Comparison of ENCODE assay signal across 1 mouse cellular context in the genomic region with DNA sequence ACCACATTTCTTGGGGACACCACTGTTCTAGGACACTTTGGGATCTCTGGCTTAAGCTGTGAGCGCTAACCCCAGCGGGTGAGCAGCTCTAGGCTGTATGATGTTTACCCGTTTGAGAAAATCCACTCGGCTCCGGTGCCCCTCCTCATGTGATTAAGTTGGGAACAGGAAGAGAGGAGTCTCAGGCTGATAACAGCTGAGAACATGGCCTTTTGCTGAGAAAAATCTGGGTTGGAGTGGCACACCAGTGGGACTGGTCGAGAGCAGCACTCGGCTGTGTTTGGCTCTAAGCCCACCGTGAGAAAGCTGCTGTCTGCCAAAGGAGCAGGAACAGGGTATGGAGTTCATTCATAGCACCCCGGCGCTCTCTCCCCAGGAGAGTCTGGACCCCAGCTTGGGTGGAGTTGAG.
A peak's percentile ranks its signal among the peaks of the same experiment; 100 is the strongest.
TF ChIP-seq lines count a peak whose summit lies in the region.

No protein-coding gene starts in this region.

TF ChIP-seq in MEL, 35 proteins besides CTCF, POLR2A, EP300 and RAD21 (continued from another document):
- no peak for TF ChIP-seq POLR2AphosphoS2 (IDR thresholded peaks at IDR 0.05; ENCODE audit: low read length)
- TF ChIP-seq MYB (IDR thresholded peaks at IDR 0.05; ENCODE audit: low read depth, low read length), result no peak
- no peak for TF ChIP-seq ZNF384 (IDR thresholded peaks at IDR 0.05; ENCODE audit: low read depth, low read length)
- no peak for TF ChIP-seq CHD2 (IDR thresholded peaks at IDR 0.05; ENCODE audit: low read length)
- TF ChIP-seq USF1 (IDR thresholded peaks at IDR 0.05; ENCODE audit: low read depth, low read length), result peak; percentile 57; the same call in 1 of the 2 replicates
- no peak for TF ChIP-seq BHLHE40 (IDR thresholded peaks at IDR 0.05; ENCODE audit: borderline replicate concordance, low read depth, low read length)
- TF ChIP-seq TCF12 (IDR thresholded peaks at IDR 0.05; ENCODE audit: low read depth, low read length), result no peak
- no peak for TF ChIP-seq JUND (IDR thresholded peaks at IDR 0.05; ENCODE audit: low read depth, low read length)
- no peak for TF ChIP-seq UBTF (IDR thresholded peaks at IDR 0.05; ENCODE audit: borderline replicate concordance, insufficient read depth, low read depth, low read length)
- TF ChIP-seq NRF1 (IDR thresholded peaks at IDR 0.05; ENCODE audit: insufficient read depth, low read depth, low read length, poor library complexity, severe bottlenecking), result no peak
- no peak for TF ChIP-seq E2F4 (IDR thresholded peaks at IDR 0.05; ENCODE audit: borderline replicate concordance, low read depth, low read length)
- peak; percentile 66 for TF ChIP-seq SIN3A (IDR thresholded peaks at IDR 0.05; ENCODE audit: low read length)
- no peak for TF ChIP-seq HCFC1 (IDR thresholded peaks at IDR 0.05; ENCODE audit: low read depth, low read length)
- no peak for TF ChIP-seq TBP (IDR thresholded peaks at IDR 0.05; ENCODE audit: low read depth, low read length)
- no peak for TF ChIP-seq MYC (IDR thresholded peaks at IDR 0.05; ENCODE audit: low read depth, low read length)
- TF ChIP-seq MAFK (IDR thresholded peaks at IDR 0.05; ENCODE audit: borderline replicate concordance, low read depth, low read length), result no peak
